Mouse (Mus musculus): ENCODE data around the gene Lemd1. TPM values are rescaled to one million over a fixed set of nuclear protein-coding genes. Genes with fewer than 3 reads are reported as not detected.

Gene Lemd1
- polyA plus RNA-seq, 1 experiment from 2014 or later = 0.51 TPM

- Histone ChIP-seq H3K4me2 (peak overlapping the region; percentile 56), H3K36me3 (no peaks in the 10 kb centered on the region), H3K9ac (0 out of 2 replicates have a peak overlapping the region, but pooled peaks have one; percentile 26), H3K4me1 (peaks cover 21% of the 10 kb centered on the region), H3K27me3 (peaks cover 22% of the 10 kb centered on the region), H3K9me3 (replicated peaks) (no peaks in the 10 kb centered on the region), H3K27ac (no peak overlapping the region), H3K4me3 (replicated peaks) (peak overlapping the region; percentile 21)
- 0 out of 2 replicates have a peak, but pooled peaks have one; percentile 58 for ATAC-seq (replicated peaks; ENCODE audit: low FRiP score)
- WGBS = 8% methylated on average over 12 of the region's 12 CpGs
Observed at GRCm38 (mm10) chr1:132168115-132168767, 23.0 kb upstream of the Lemd1 start.

- WGBS = 53% methylated on average over 6 of the region's 6 CpGs
- peaks cover 21% of the 10 kb centered on the region for H3K4me1 ChIP-seq
- H3K27ac ChIP-seq = no peak overlapping the region
- no peak overlapping the region for H3K4me3 ChIP-seq (replicated peaks)
- no peaks in the 10 kb centered on the region for H3K9me3 ChIP-seq (replicated peaks)
- ATAC-seq (replicated peaks; ENCODE audit: low FRiP score) = no peak
- H3K27me3 ChIP-seq = peaks cover 16% of the 10 kb centered on the region
- no peaks in the 10 kb centered on the region for H3K36me3 ChIP-seq
- H3K9ac ChIP-seq = no peak overlapping the region
- no peak overlapping the region for H3K4me2 ChIP-seq
Observed at GRCm38 (mm10) chr1:132170698-132171097, 20.5 kb upstream of the Lemd1 start.

DNA sequence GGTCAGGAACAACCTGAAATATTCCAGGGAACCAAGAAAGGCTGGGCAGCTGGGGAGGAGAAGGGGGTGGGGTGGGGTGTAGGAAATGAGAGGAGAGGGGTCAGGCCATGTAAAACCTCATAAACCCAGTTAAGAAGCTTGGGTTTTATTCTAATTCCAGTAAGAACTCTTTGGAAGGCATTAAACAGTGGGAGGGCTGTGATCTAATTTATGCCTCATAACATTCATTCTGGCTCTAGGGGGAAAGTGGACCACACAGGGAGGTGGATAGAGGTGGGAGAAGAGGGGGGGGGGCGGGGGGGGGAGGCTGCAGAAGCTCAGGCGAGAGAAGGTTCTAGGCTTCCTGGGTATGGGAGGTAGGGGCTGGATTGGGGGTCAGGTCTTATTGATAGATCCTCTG lies 19.6 kb upstream of the Lemd1 start:
- H3K9me3 ChIP-seq (replicated peaks) = no peaks in the 10 kb centered on the region
- no peak; the same call in 1 of the 2 replicates for ATAC-seq (replicated peaks; ENCODE audit: low FRiP score)
- peaks cover 21% of the 10 kb centered on the region for H3K4me1 ChIP-seq
- no peak overlapping the region for H3K27ac ChIP-seq
- WGBS = 22% methylated on average over 1 of the region's 2 CpGs
- no peak overlapping the region for H3K4me2 ChIP-seq
- no peak overlapping the region for H3K4me3 ChIP-seq (replicated peaks)
- H3K36me3 ChIP-seq = no peaks in the 10 kb centered on the region
- H3K27me3 ChIP-seq = peaks cover 16% of the 10 kb centered on the region
- no peak overlapping the region for H3K9ac ChIP-seq

GRCm38 (mm10) chr1:132186303-132186702 lies 4.9 kb upstream of the Lemd1 start:
- Histone ChIP-seq H3K4me3 (replicated peaks) (no peak overlapping the region), H3K36me3 (no peaks in the 10 kb centered on the region), H3K9ac (no peak overlapping the region), H3K9me3 (replicated peaks) (no peaks in the 10 kb centered on the region), H3K4me2 (no peak overlapping the region), H3K27ac (no peak overlapping the region), H3K27me3 (peaks cover 54% of the 10 kb centered on the region), H3K4me1 (peaks cover 22% of the 10 kb centered on the region)
- ATAC-seq (replicated peaks; ENCODE audit: low FRiP score) = no peak
- WGBS = 80% methylated on average over 4 of the region's 4 CpGs

GRCm38 (mm10) chr1:132188442-132189066 lies 2.7 kb upstream of the Lemd1 start:
- no peaks in the 10 kb centered on the region for H3K9me3 ChIP-seq (replicated peaks)

DNA sequence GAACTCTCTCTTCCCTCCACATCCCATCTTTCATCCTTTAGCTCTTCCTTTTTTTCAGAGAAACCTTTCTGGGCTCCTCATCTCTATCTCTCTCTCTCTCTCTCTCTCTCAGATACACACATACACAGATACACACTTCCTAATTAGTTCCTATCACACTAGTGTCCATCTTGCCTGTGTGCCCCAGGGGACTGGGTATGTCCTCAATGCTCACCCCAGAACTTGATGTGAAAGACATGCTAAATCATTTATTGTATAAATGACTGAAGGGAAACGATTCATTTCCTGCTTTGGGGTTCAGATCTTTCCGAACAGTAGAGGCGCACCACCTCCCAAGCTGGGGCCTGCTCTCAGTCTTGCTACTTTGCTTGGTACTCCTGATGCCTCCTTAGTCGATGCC lies 2.0 kb upstream of the Lemd1 start:
- 43% methylated on average over 4 of the region's 4 CpGs for WGBS
- Histone ChIP-seq H3K4me2 (no peak overlapping the region), H3K9me3 (replicated peaks) (no peaks in the 10 kb centered on the region), H3K4me1 (peaks cover 36% of the 10 kb centered on the region), H3K4me3 (replicated peaks) (no peak overlapping the region), H3K27ac (no peak overlapping the region), H3K36me3 (no peaks in the 10 kb centered on the region), H3K9ac (no peak overlapping the region), H3K27me3 (peaks cover 79% of the 10 kb centered on the region)
- no peak for ATAC-seq (replicated peaks; ENCODE audit: low FRiP score)

More at GRCm38 (mm10) chr1:132188442-132189066, 2.7 kb upstream of the Lemd1 start:
- Histone ChIP-seq H3K4me3 (replicated peaks) (no peak overlapping the region), H3K36me3 (no peaks in the 10 kb centered on the region), H3K27ac (no peak overlapping the region), H3K27me3 (peaks cover 74% of the 10 kb centered on the region), H3K4me1 (peaks cover 36% of the 10 kb centered on the region), H3K9ac (no peak overlapping the region), H3K4me2 (no peak overlapping the region)
- ATAC-seq (replicated peaks; ENCODE audit: low FRiP score) = no peak
- WGBS = 38% methylated on average over 9 of the region's 9 CpGs

- WGBS = 0% methylated on average over 48 of the region's 50 CpGs
Observed at GRCm38 (mm10) chr1:132190040-132190513, 1.2 kb upstream of the Lemd1 start.

DNA sequence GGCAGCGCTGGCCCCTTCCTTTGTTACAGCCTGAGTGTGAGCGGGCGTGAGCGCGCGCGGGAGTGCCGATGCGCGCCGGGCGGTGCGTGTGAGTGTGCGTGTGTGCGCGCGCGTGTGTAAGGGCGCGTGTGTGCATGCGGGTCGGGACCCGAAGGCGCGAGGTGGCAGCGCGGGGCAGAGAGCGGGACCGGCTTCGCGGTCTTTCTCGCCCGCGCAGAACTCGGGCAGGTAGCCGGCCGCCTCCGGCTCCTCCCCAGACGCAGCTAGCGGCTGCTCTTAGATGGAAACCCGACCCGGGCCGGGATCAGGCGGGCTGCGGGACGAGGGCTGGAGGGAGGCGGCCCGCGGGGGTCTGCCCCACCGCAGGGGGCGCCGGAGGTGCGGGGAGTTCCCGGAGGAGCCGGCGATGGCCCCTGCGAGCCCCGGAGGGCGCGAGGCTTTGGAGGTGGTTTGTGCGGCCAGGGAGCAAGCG lies 574 bp upstream of the Lemd1 start:
- peak overlapping the region; percentile 22; the same call in 1 of the 2 replicates for H3K27ac ChIP-seq
- peaks cover 91% of the 10 kb centered on the region for H3K27me3 ChIP-seq
- no peaks in the 10 kb centered on the region for H3K36me3 ChIP-seq
- WGBS = 0% methylated on average over 62 of the region's 62 CpGs
- no peaks in the 10 kb centered on the region for H3K9me3 ChIP-seq (replicated peaks)
- 0 out of 2 replicates have a peak, but pooled peaks have one; percentile 1 for ATAC-seq (replicated peaks; ENCODE audit: low FRiP score)
- H3K9ac ChIP-seq = peak overlapping the region; percentile 45
- H3K4me2 ChIP-seq = peak overlapping the region; percentile 88
- peak overlapping the region; percentile 55 for H3K4me3 ChIP-seq (replicated peaks)
- H3K4me1 ChIP-seq = peaks cover 44% of the 10 kb centered on the region

More at GRCm38 (mm10) chr1:132190040-132190513, 1.2 kb upstream of the Lemd1 start:
- H3K36me3 ChIP-seq = no peaks in the 10 kb centered on the region
- peaks cover 38% of the 10 kb centered on the region for H3K4me1 ChIP-seq
- H3K4me2 ChIP-seq = peak overlapping the region; percentile 88
- H3K27ac ChIP-seq = no peak overlapping the region
- H3K4me3 ChIP-seq (replicated peaks) = peak overlapping the region; percentile 55
- peak overlapping the region; percentile 45; the same call in 1 of the 2 replicates for H3K9ac ChIP-seq
- H3K9me3 ChIP-seq (replicated peaks) = no peaks in the 10 kb centered on the region
- ATAC-seq (replicated peaks; ENCODE audit: low FRiP score) = peak; percentile 54
- peaks cover 87% of the 10 kb centered on the region for H3K27me3 ChIP-seq

DNA sequence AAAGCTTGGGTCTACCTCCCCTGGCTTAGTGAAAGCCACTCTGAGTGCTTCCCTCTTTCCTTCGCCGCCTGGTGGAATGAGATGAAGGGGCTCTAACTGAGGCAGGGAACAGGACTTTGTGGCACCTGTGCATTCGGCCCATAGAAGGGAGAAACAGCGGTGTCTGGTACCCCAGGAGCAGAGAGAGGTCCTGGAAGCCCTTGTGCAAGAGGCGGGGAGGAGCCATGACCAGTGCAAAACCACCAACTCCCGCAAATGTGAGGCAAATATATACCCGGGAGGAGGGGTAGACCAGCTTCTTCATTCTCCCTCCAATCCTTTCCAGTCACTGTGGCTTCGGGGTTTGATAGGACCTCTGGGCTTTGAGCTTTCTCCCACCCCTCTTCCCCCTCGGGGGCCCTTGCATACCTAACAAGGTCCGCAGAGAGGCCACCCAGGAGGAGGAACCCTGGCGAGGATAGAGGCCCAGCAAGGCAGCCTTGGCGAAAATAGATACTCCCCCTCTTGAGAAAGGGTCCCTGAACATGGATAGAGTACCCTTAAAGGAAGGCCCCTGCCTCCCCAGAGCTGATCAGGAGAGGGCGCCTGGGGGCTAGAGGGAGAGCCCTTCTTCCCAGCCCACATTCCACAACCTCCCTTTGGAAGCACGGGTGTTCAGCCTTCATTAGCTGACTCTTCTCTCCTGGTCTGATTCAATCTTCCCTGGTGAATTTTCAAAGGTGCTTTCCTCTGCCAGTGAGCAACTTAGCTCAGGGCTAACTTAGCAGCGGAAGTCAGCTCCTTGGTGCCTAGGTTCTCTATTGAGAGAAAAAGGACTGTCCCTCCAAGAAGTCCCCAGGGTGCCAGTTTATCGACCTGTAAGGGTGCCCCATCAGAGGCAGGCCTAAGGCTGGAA lies 802 bp downstream of the Lemd1 start:
- H3K4me1 ChIP-seq = peaks cover 57% of the 10 kb centered on the region
- no peaks in the 10 kb centered on the region for H3K9me3 ChIP-seq (replicated peaks)
- whole genome bisulfite sequencing = 3% methylated on average over 16 of the region's 16 CpGs
- H3K27ac ChIP-seq = no peak overlapping the region
- peaks cover 93% of the 10 kb centered on the region for H3K27me3 ChIP-seq
- no peak for ATAC-seq (replicated peaks; ENCODE audit: low FRiP score)
- no peaks in the 10 kb centered on the region for H3K36me3 ChIP-seq
- peak overlapping the region; percentile 55 for H3K4me3 ChIP-seq (replicated peaks)
- H3K4me2 ChIP-seq = peak overlapping the region; percentile 88
- no peak overlapping the region for H3K9ac ChIP-seq

GRCm38 (mm10) chr1:132193806-132194205 lies 2.6 kb downstream of the Lemd1 start:
- Histone ChIP-seq H3K36me3 (no peaks in the 10 kb centered on the region), H3K27me3 (peaks cover 94% of the 10 kb centered on the region), H3K27ac (no peak overlapping the region), H3K4me1 (peaks cover 58% of the 10 kb centered on the region), H3K4me2 (no peak overlapping the region), H3K9me3 (replicated peaks) (no peaks in the 10 kb centered on the region), H3K9ac (no peak overlapping the region), H3K4me3 (replicated peaks) (no peak overlapping the region)
- ATAC-seq (replicated peaks; ENCODE audit: low FRiP score) = no peak
- WGBS = 54% methylated on average over 3 of the region's 3 CpGs

- Histone ChIP-seq H3K27ac (no peak overlapping the region), H3K36me3 (no peaks in the 10 kb centered on the region), H3K9ac (no peak overlapping the region), H3K9me3 (replicated peaks) (no peaks in the 10 kb centered on the region), H3K27me3 (peaks cover 94% of the 10 kb centered on the region), H3K4me2 (no peak overlapping the region), H3K4me1 (peaks cover 56% of the 10 kb centered on the region), H3K4me3 (replicated peaks) (no peak overlapping the region)
- ATAC-seq (replicated peaks; ENCODE audit: low FRiP score) = no peak
- WGBS = 36% methylated on average over 3 of the region's 3 CpGs
Observed at GRCm38 (mm10) chr1:132194624-132195023, 3.4 kb downstream of the Lemd1 start.
